Mouse (Mus musculus) neural tube, embryonic 12.5 days (tissue): ENCODE measurements around the gene Epn2. TPM values are rescaled to one million over a fixed set of nuclear protein-coding genes. Genes with fewer than 3 reads are reported as not detected.

Experiments used
- ATAC-seq: fragments of 200-750 bp; cut with Nextera tagmentation; 2 replicates; pipeline ENCODE4 v1.8.0; 2017; ENCODE audit warnings: low read depth, mild to moderate bottlenecking, moderate TSS enrichment, moderate library complexity; ENCODE audit not compliant: low FRiP score
- H3K27ac ChIP-seq: fragments of 300-500 bp; sonication (generic); 2 replicates; pipeline ENCODE4 v1.5.1; 2016
- H3K27me3 ChIP-seq: fragments of 300-500 bp; sonication (generic); replicated peaks from 2 replicates; pipeline ENCODE4 v1.6.1; 2016; ENCODE audit warnings: mild to moderate bottlenecking
- H3K36me3 ChIP-seq: fragments of 300-500 bp; sonication (generic); 2 replicates; pipeline ENCODE4 v1.6.1; 2016; ENCODE audit warnings: mild to moderate bottlenecking
- H3K4me1 ChIP-seq: fragments of 300-500 bp; sonication (generic); 2 replicates; pipeline ENCODE4 v1.6.1; 2016
- H3K4me2 ChIP-seq: fragments of 300-500 bp; sonication (generic); replicated peaks from 2 replicates; pipeline ENCODE4 v1.6.1; 2016; ENCODE audit warnings: mild to moderate bottlenecking
- H3K4me3 ChIP-seq: fragments of 300-500 bp; sonication (generic); 2 replicates; pipeline ENCODE4 v1.5.1; 2016
- H3K9ac ChIP-seq: fragments of 300-500 bp; sonication (generic); 2 replicates; pipeline ENCODE4 v1.6.1; 2016; ENCODE audit warnings: mild to moderate bottlenecking
- H3K9me3 ChIP-seq: fragments of 300-500 bp; sonication (generic); 2 replicates; pipeline ENCODE4 v1.6.1; 2016; ENCODE audit warnings: mild to moderate bottlenecking
- WGBS: fragments of 180-500 bp; shearing (Covaris S2); methylation state at CpG from one replicate; pipeline ENCODE4 v1.1.7; 2016; 5-methylcytosine and 5-hydroxymethylcytosine counted together
- polyA plus RNA-seq: library from polyadenylated mRNA; unstranded; fragments of >200 nt; fragmentation: Nextera tagmentation; extraction: Ambion mirVana; gene quantifications from 2 replicates; pipeline ENCODE4 v1.2.1, GENCODE M21; 2016

Gene Epn2
- polyA plus RNA-seq, 1 experiment from 2014 or later, result 43.8 TPM

DNA sequence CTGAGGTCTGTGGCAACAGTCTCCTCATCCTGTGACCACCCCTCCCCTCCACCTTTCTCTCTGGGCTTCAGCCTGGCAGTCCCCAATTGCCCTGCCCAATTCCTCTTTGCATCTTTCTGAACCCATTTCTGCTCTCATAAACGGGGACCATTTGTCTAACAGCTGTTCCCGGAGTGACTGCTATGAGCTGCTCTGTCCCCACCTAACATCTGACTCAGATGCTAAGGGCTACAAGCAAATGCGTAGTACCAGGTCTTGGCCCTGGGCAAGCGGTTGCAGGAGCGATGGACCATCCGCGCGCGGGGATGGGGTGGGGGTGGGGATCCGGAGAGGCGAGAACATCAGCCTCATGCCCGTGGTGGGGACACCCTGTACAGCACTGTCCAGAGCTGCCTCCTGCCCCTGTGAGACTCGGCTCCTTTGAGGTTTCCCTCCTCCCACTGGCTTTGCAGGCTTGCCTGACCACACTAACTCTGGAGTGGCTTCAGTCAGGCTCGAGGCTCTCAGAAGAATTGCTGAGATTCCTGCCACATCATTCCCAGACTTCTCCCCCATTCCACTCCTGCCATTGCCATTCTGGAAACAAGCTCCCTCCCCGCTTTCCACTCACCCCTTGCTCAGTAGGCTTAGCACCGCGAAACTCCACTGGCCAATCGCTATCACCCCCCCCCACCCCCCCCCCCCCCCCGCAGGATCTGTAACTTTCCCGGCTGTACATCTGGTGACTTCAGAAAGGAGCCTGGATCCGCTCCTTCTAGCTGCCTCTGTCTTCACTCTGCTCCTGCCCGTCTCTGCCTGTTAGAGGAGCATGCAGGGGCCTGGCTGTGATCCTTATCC, 36.4 kb upstream of the Epn2 start:
- Histone ChIP-seq H3K36me3 (no peaks in the 10 kb centered on the region), H3K4me2 (peak overlapping the region; percentile 55), H3K27me3 (no peaks in the 10 kb centered on the region), H3K4me3 (no peak overlapping the region), H3K9me3 (no peaks in the 10 kb centered on the region), H3K9ac (peak overlapping the region; percentile 42; the same call in 1 of the 2 replicates), H3K27ac (no peak overlapping the region), H3K4me1 (peaks cover 11% of the 10 kb centered on the region)
- WGBS, result 18% methylated on average over 20 of the region's 22 CpGs
- ATAC-seq, result no peak

DNA sequence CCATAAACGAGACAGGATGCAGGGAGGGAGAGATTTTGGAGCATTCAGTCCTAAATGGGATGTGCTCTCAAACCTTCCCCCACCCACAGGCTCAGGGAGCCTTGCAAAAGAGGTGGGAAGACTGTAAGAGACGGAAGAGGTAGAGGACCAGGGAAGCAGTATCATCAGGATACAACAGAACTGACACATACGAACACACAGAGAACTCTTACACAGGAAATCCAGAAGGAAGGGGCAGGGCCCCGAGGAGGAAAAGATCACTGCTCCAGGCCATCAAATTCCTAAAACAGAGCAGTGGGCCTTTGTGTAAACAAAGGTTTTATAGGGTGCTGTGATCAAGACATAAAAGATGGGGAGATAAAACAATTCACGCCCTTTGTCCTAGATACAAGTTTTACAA, 34.9 kb upstream of the Epn2 start:
- H3K36me3 ChIP-seq, result no peaks in the 10 kb centered on the region
- no peak overlapping the region for H3K4me2 ChIP-seq
- ATAC-seq, result no peak
- H3K27ac ChIP-seq, result no peak overlapping the region
- H3K9ac ChIP-seq, result no peak overlapping the region
- no peak overlapping the region for H3K4me3 ChIP-seq
- H3K9me3 ChIP-seq, result no peaks in the 10 kb centered on the region
- WGBS, result 50% methylated on average over 5 of the region's 5 CpGs
- H3K4me1 ChIP-seq, result peaks cover 6% of the 10 kb centered on the region
- no peaks in the 10 kb centered on the region for H3K27me3 ChIP-seq

DNA sequence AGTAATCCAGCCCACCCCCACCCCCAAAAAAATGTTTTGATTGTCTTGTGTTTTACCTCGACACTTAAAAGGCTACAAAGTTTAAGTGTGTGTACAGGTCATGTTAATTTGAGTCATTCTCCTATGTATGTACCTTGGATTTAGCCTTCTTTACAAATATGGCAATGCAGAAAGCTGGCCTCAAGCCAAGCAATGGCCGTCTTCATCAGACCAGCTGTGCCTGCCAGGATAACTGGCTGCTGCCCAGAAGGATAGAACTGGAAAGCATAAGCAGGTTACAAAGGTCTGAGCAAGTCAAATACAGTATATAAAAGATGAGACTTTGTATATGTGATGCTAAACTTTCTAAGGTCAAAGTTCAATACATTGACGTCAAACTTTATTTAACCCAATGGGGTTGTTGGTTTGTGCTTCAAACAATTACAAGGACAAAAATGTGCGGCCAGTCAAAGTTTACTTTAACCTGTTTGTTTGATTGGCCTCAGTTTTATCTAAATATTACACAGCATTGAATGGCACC, 32.7 kb upstream of the Epn2 start:
- Histone ChIP-seq H3K9me3 (no peaks in the 10 kb centered on the region), H3K4me1 (peaks cover 6% of the 10 kb centered on the region), H3K9ac (no peak overlapping the region), H3K36me3 (no peaks in the 10 kb centered on the region), H3K4me3 (no peak overlapping the region), H3K27ac (no peak overlapping the region), H3K27me3 (no peaks in the 10 kb centered on the region), H3K4me2 (no peak overlapping the region)
- ATAC-seq, result no peak
- WGBS, result 89% methylated on average over 4 of the region's 4 CpGs

DNA sequence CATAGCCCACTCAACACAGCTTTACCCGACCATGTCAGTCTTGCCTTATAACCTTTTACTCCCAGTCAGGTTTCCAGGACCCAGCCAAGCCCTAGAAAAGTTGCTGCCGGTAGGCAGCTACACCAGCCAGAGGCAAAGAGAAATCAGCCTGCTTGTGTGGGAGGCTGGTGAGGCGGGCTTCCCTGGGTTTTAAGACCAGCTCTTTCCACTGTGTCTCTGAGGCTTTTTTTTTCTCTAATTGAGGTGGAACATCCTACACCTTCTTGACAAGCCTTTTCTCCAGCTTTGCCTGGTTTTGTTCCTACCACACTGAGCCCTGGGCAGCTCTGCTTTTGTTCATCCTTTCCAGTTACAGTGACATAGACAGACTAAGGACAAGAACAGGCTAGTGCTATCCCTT, 31.7 kb upstream of the Epn2 start:
- no peak for ATAC-seq
- Histone ChIP-seq H3K4me3 (no peak overlapping the region), H3K27ac (no peak overlapping the region), H3K4me2 (no peak overlapping the region), H3K9ac (no peak overlapping the region), H3K27me3 (no peaks in the 10 kb centered on the region), H3K36me3 (no peaks in the 10 kb centered on the region), H3K9me3 (peaks cover 9% of the 10 kb centered on the region; the same call in 1 of the 2 replicates), H3K4me1 (peaks cover 6% of the 10 kb centered on the region)
- WGBS, result 75% methylated on average over 3 of the region's 3 CpGs

DNA sequence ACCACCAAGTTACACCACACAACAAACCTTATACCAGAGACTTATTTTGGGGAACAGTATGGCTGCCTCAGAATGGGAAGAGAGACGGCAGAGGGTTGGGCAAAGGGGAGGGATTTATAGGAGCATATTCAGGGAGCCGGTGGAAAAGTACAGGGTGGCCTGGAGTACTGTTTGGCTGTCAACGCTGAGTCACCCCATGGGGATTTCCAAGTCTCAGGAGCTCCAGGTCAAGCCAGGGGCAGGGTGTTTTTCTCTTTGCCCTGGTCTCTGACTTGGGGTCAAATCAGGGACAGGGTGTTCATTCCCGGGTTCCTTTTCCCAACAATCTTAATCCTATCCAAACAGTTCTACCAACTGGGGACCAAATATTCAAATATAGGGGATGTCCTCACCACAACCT, 28.6 kb upstream of the Epn2 start:
- Histone ChIP-seq H3K4me3 (no peak overlapping the region), H3K9ac (no peak overlapping the region), H3K36me3 (no peaks in the 10 kb centered on the region), H3K9me3 (peaks cover 10% of the 10 kb centered on the region; the same call in 1 of the 2 replicates), H3K4me1 (no peaks in the 10 kb centered on the region), H3K4me2 (no peak overlapping the region), H3K27me3 (no peaks in the 10 kb centered on the region), H3K27ac (no peak overlapping the region)
- WGBS, result 86% methylated on average over 4 of the region's 4 CpGs
- ATAC-seq, result no peak

DNA sequence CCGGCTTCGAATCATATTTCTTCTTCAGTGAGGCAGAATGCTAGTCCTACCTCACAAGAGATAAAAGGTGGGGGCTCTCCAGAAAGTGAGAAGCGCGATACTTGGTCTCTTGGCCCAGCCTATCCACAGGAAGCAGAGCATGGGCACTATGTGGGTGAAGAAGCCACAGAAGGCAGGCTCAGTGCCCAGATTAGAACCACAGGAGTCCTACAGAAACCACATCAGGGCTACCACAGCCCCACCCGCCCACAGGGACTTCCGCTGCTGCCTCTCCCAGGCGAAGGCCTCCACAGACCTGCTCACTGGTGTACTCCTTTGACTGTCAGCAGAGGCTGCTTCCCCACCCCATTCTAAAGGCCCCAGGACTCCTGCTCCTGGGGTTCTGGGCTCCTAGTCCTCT, 23.2 kb upstream of the Epn2 start:
- Histone ChIP-seq H3K9ac (no peak overlapping the region), H3K27ac (no peak overlapping the region), H3K4me3 (no peak overlapping the region), H3K27me3 (no peaks in the 10 kb centered on the region), H3K4me2 (no peak overlapping the region), H3K36me3 (no peaks in the 10 kb centered on the region), H3K9me3 (peaks cover 10% of the 10 kb centered on the region; the same call in 1 of the 2 replicates), H3K4me1 (no peaks in the 10 kb centered on the region)
- 95% methylated on average over 7 of the region's 7 CpGs for WGBS
- no peak for ATAC-seq

DNA sequence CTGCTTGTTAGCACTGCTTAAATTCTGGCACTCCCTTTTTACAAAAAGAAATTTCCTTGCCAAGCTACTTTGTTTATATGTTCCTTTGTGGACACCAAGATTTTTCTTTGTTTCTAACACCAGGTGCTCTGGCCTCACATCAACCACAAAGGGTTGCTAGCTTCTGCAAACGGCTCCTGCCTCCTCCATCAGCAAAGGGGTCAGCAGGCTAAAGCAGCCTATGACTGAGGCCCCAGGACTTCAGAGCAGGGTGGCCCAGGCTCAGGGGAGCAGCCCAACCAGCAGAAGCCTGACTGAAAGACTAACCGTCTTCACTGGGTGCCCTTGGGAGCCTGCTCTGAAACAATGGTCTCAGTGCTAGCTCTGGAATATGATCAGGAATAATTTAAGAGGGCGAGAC, 22.0 kb upstream of the Epn2 start:
- H3K9ac ChIP-seq, result no peak overlapping the region
- 53% methylated on average over 3 of the region's 3 CpGs for WGBS
- H3K4me1 ChIP-seq, result no peaks in the 10 kb centered on the region
- ATAC-seq, result no peak
- no peak overlapping the region for H3K4me2 ChIP-seq
- H3K9me3 ChIP-seq, result peaks cover 3% of the 10 kb centered on the region; the same call in 1 of the 2 replicates
- no peak overlapping the region for H3K27ac ChIP-seq
- no peak overlapping the region for H3K4me3 ChIP-seq
- H3K36me3 ChIP-seq, result no peaks in the 10 kb centered on the region
- H3K27me3 ChIP-seq, result no peaks in the 10 kb centered on the region

DNA sequence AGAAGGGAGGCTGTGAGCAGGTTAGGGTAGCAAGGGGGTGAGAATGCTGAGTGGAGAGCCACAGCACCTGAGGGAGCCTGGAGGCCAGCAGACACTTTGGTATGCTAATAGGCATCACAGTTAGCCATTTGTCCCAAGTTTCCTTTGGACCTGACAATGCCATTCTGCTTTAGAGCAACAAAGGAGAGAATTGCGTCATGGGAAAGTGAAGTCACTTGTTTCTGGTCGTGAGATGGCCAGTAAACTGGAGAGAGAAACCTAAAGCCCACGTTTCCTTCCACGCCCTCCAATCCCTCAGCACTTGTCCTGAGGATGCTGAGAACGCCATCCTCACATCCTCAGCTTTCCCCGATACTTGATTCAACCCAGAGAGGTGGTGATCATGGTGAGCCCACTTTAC, 18.9 kb upstream of the Epn2 start:
- no peak for ATAC-seq
- H3K4me2 ChIP-seq, result no peak overlapping the region
- H3K4me3 ChIP-seq, result no peak overlapping the region
- H3K9ac ChIP-seq, result no peak overlapping the region
- no peaks in the 10 kb centered on the region for H3K27me3 ChIP-seq
- H3K4me1 ChIP-seq, result no peaks in the 10 kb centered on the region
- no peak overlapping the region for H3K27ac ChIP-seq
- no peaks in the 10 kb centered on the region for H3K36me3 ChIP-seq
- no peaks in the 10 kb centered on the region for H3K9me3 ChIP-seq
- WGBS, result 55% methylated on average over 6 of the region's 6 CpGs

DNA sequence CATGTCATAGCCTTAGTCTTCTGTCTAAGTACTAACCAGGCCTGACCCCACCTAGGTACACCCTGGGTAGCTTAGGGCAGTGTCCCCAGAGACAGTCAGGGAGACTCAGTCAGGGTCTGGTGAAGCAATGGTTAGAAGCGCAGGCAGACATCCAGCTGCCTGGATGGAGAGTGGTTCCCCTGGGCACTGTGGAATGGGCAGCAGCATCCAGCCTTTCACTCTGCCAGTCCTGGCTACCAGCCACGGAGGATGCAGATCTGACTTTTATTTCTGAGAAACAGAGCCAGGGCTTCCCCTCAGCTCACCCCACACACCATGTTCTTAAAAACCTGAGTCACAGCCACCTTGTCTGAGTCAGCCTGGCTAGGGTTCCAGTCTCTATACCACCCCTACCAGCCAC, 18.0 kb upstream of the Epn2 start:
- Histone ChIP-seq H3K27ac (no peak overlapping the region), H3K4me1 (no peaks in the 10 kb centered on the region), H3K36me3 (no peaks in the 10 kb centered on the region), H3K27me3 (no peaks in the 10 kb centered on the region), H3K4me2 (no peak overlapping the region), H3K9ac (no peak overlapping the region), H3K4me3 (no peak overlapping the region), H3K9me3 (no peaks in the 10 kb centered on the region)
- 89% methylated on average over 2 of the region's 2 CpGs for WGBS
- no peak for ATAC-seq

DNA sequence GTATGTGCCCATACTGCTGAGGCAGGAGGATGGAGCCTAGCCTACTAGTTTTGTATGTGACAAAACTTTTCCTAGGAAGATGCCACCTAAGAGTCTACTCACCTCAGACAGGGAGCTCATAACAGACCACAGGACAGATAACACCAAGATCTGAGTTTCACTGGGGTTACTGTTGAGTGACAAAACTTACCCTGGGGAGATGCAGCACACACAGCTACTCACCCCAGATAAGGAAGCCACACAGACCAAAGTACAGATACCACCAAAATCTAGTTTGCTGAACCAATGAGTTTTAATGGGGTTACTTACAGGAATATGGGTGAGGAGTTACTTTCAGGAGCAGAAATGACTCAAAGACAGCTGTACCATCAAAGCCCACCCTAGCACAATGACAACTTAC, 13.6 kb upstream of the Epn2 start:
- H3K36me3 ChIP-seq, result no peaks in the 10 kb centered on the region
- no peaks in the 10 kb centered on the region for H3K4me1 ChIP-seq
- H3K4me3 ChIP-seq, result no peak overlapping the region
- H3K9ac ChIP-seq, result no peak overlapping the region
- no peak overlapping the region for H3K4me2 ChIP-seq
- H3K27me3 ChIP-seq, result no peaks in the 10 kb centered on the region
- no peak overlapping the region for H3K27ac ChIP-seq
- H3K9me3 ChIP-seq, result no peaks in the 10 kb centered on the region
- ATAC-seq, result no peak

DNA sequence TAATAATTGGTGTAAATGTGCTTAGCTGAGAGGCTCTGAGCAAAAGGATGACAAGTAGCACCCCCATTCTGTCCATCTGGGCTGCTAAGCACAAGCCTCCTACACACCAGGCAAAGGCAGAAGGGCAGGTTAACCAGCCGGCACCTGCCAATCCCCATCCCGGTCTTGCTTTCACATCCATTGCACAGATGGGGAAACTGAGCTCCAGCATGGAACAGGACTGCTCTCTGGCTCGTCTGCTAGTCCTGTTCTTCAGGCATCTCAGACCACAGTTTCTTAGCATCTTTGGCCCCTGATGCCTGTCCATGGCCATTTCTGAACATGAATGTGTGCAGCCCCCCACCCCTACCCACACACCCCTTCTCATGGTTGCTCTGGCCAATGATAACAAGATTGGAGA, 12.6 kb upstream of the Epn2 start:
- ATAC-seq, result no peak
- H3K4me1 ChIP-seq, result no peaks in the 10 kb centered on the region
- no peak overlapping the region for H3K9ac ChIP-seq
- 98% methylated on average over 3 of the region's 3 CpGs for WGBS
- H3K9me3 ChIP-seq, result no peaks in the 10 kb centered on the region
- no peaks in the 10 kb centered on the region for H3K36me3 ChIP-seq
- H3K4me3 ChIP-seq, result no peak overlapping the region
- H3K27me3 ChIP-seq, result no peaks in the 10 kb centered on the region
- no peak overlapping the region for H3K4me2 ChIP-seq
- H3K27ac ChIP-seq, result no peak overlapping the region

DNA sequence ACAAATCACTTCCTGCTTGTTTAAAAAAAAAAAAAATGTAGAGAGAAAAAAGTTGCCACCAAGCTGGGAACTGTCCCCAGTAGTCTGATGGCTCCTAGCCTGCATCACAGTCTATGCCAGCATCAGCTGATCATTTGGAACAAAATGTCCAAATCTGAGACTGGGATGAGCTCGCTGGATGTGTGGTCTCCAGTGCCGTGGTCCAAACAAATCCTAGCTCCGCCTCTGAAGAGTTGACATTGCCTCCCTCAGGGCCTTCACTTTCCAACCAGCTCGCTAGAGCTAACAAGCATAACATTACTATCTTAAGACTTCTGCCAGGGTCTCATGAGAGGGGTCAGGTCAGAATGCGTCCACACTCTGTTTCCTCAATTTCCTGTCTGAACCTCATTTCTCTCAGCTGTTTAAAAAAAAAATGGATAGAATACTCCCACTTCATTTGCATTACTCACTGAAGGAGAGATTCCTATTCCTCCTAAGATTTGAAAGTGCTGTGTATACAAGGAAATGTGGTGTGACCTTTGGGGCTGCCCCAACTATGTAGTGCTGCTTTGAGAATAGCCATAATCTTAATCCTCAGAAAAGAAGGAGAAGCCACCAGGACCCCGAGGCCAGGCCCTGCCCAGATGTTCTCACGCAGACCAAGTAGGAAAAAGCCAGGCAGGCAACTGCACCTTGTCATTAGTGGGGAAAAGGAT, 11.2 kb upstream of the Epn2 start:
- no peak overlapping the region for H3K4me2 ChIP-seq
- no peak overlapping the region for H3K9ac ChIP-seq
- no peaks in the 10 kb centered on the region for H3K9me3 ChIP-seq
- no peak overlapping the region for H3K4me3 ChIP-seq
- no peaks in the 10 kb centered on the region for H3K27me3 ChIP-seq
- ATAC-seq, result no peak
- H3K4me1 ChIP-seq, result no peaks in the 10 kb centered on the region
- H3K36me3 ChIP-seq, result no peaks in the 10 kb centered on the region
- H3K27ac ChIP-seq, result no peak overlapping the region
- 64% methylated on average over 7 of the region's 7 CpGs for WGBS
